Mouse (Mus musculus): ENCODE results near the gene Orai3.
"Not testable (repeated sequence)": the region's sequence is repeated elsewhere in the genome, so short reads cannot be mapped to it uniquely, and the experiment has no call there.

The Orai3 gene

DNA sequence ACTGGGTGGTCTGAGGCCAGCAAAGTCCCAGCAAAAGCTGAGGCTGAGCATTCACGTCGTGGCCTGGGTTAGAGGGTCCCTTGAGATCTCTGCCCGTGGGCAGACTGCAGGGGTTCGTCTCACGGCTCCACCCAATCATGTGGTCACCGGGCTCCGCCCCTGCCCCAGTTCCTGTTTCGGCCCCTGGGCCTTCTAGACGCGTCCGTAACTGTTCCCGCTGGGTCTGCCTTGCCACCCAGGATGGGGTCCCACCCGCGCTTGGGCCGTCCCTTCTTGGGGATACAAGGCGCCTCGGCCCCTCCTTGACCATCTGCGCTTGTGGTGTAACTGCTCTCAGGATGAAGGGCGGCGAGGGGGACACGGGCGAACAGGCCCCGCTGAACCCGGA is at the start of gene Orai3:
Gene Orai3, plus strand, starts transcription at position 165 of the 388 bp plus-strand sequence.
- H3K4me3 ChIP-seq (replicated peaks; ENCODE audit: low read length), result peak within 1 kb of the TSS; percentile 87
- no peak for TF ChIP-seq NANOG (IDR thresholded peaks at IDR 0.05; ENCODE audit: borderline replicate concordance, low read length)
- TF ChIP-seq POU5F1 (IDR thresholded peaks at IDR 0.05; ENCODE audit: borderline replicate concordance, low read length), result no peak
- TF ChIP-seq CTCF (conservative IDR thresholded peaks at IDR 0.05; ENCODE audit: low read length), result no peak
- H3K27me3 ChIP-seq (ENCODE audit: insufficient read depth, low read length), result no peaks in the 10 kb centered on the region
- peaks cover 85% of the 10 kb centered on the region for H3K4me1 ChIP-seq (replicated peaks; ENCODE audit: low read depth, low read length)
- peaks cover 50% of the 10 kb centered on the region for H3K36me3 ChIP-seq (ENCODE audit: insufficient read depth, low read length)
- no peaks in the 10 kb centered on the region for H3K9me3 ChIP-seq (ENCODE audit: low read length)

DNA sequence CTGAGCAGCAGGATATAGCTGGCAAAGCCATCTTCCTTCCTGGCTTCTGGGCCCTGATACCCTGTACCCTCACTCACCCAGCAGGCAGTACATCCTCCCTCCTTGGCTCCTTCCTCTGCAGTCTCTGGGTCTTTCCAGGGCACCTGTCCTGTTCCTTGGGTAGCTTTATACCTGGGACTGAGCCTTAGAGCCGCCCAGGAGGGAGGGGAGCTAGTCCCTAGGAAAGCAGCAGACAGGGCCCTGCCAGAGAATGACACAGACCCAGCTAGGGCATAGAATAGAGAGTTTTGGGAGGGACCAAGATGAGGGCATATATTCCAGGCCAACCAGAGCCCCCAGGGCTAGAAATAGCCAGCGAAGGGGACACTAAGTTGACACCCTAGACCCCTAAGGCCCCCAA is 44.1 kb upstream of the Orai3 start:
- Histone ChIP-seq H3K36me3 (ENCODE audit: insufficient read depth, low read length) (no peaks in the 10 kb centered on the region), H3K4me1 (replicated peaks; ENCODE audit: low read depth, low read length) (peaks cover 44% of the 10 kb centered on the region), H3K27me3 (ENCODE audit: insufficient read depth, low read length) (0 out of 2 replicates have a peak, but pooled peaks cover 4% of the 10 kb centered on the region), H3K4me3 (replicated peaks; ENCODE audit: low read length) (peak overlapping the region; percentile 26), H3K9me3 (ENCODE audit: low read length) (no peaks in the 10 kb centered on the region)
- TF ChIP-seq CTCF (conservative IDR thresholded peaks at IDR 0.05; ENCODE audit: low read length) (no peak), NANOG (IDR thresholded peaks at IDR 0.05; ENCODE audit: borderline replicate concordance, low read length) (no peak), POU5F1 (IDR thresholded peaks at IDR 0.05; ENCODE audit: borderline replicate concordance, low read length) (no peak)

DNA sequence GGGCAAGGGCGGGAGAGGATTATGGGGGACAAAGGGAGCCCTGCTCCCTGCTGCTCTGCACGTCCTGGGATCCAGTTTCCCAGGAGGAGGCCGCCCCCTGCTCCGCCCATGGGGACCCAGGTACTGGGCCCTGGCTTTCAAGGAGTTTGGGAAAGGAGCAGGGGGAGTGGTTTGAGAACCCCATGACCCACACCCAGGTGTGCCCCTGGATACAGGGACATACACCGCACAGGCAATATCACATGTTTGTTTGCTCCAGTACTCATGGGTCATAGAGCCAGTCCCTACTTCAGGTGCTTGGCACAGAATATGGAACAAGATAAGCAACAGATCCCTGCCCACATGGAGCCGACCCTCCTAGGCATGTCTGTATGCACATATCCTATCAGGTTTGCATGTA is 43.7 kb upstream of the Orai3 start:
- no peaks in the 10 kb centered on the region for H3K9me3 ChIP-seq (ENCODE audit: low read length)
- 0 out of 2 replicates have a peak, but pooled peaks cover 4% of the 10 kb centered on the region for H3K27me3 ChIP-seq (ENCODE audit: insufficient read depth, low read length)

DNA sequence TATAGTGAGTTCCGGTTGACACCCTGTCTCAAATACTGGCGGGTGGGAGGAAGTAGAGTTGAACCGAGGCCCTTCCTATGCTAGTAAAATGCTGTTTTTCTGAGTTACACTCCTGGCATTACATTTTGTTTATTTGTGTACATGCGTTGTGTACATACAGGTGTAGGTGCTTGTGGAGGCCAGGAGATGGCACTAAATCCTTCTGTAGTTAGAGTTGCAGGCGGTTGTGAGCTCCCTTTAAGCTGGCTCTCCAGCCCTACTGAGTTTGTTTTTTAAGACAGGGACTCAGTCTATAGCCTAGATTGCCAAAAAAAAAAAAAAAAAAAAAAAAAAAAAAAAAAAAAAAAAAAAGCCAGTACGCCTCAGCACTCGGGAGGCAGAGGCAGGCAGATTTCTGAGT is 41.7 kb upstream of the Orai3 start:
- H3K36me3 ChIP-seq (ENCODE audit: insufficient read depth, low read length), result no peaks in the 10 kb centered on the region
- no peak overlapping the region for H3K4me3 ChIP-seq (replicated peaks; ENCODE audit: low read length)

More for the DNA sequence above, 43.7 kb upstream of the Orai3 start:
- TF ChIP-seq CTCF (conservative IDR thresholded peaks at IDR 0.05; ENCODE audit: low read length) (no peak), NANOG (IDR thresholded peaks at IDR 0.05; ENCODE audit: borderline replicate concordance, low read length) (no peak), POU5F1 (IDR thresholded peaks at IDR 0.05; ENCODE audit: borderline replicate concordance, low read length) (no peak)
- peaks cover 44% of the 10 kb centered on the region for H3K4me1 ChIP-seq (replicated peaks; ENCODE audit: low read depth, low read length)
- H3K4me3 ChIP-seq (replicated peaks; ENCODE audit: low read length), result peak overlapping the region; percentile 26
- H3K36me3 ChIP-seq (ENCODE audit: insufficient read depth, low read length), result no peaks in the 10 kb centered on the region

DNA sequence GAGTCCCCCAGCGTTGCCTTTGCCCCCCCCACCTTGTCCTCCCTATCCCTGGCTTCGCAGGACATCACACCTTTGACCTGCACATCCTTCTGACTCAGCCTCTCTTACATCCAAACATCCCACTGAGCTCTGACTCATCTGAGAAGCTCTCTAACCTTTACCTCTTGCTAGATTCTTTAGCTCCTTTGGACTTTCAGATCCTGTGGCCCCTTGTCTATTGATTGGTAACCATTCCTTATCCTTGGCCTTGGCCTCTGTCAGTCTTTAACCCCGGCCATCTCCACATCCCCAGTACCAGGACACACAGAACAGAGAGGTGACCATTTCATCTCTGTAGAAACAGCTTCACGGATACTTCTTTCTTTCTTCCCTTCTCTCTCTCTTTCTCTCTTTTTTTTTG is 39.4 kb upstream of the Orai3 start:
- TF ChIP-seq NANOG (IDR thresholded peaks at IDR 0.05; ENCODE audit: borderline replicate concordance, low read length) (no peak), POU5F1 (IDR thresholded peaks at IDR 0.05; ENCODE audit: borderline replicate concordance, low read length) (no peak), CTCF (conservative IDR thresholded peaks at IDR 0.05; ENCODE audit: low read length) (no peak)
- Histone ChIP-seq H3K27me3 (ENCODE audit: insufficient read depth, low read length) (0 out of 2 replicates have a peak, but pooled peaks cover 8% of the 10 kb centered on the region), H3K4me3 (replicated peaks; ENCODE audit: low read length) (no peak overlapping the region), H3K36me3 (ENCODE audit: insufficient read depth, low read length) (no peaks in the 10 kb centered on the region), H3K9me3 (ENCODE audit: low read length) (no peaks in the 10 kb centered on the region), H3K4me1 (replicated peaks; ENCODE audit: low read depth, low read length) (peaks cover 25% of the 10 kb centered on the region)

More for the DNA sequence above, 41.7 kb upstream of the Orai3 start:
- peak; percentile 45 for TF ChIP-seq CTCF (conservative IDR thresholded peaks at IDR 0.05; ENCODE audit: low read length)
- no peak for TF ChIP-seq NANOG (IDR thresholded peaks at IDR 0.05; ENCODE audit: borderline replicate concordance, low read length)
- Histone ChIP-seq H3K4me1 (replicated peaks; ENCODE audit: low read depth, low read length) (peaks cover 44% of the 10 kb centered on the region), H3K9me3 (ENCODE audit: low read length) (no peaks in the 10 kb centered on the region), H3K27me3 (ENCODE audit: insufficient read depth, low read length) (0 out of 2 replicates have a peak, but pooled peaks cover 8% of the 10 kb centered on the region)

DNA sequence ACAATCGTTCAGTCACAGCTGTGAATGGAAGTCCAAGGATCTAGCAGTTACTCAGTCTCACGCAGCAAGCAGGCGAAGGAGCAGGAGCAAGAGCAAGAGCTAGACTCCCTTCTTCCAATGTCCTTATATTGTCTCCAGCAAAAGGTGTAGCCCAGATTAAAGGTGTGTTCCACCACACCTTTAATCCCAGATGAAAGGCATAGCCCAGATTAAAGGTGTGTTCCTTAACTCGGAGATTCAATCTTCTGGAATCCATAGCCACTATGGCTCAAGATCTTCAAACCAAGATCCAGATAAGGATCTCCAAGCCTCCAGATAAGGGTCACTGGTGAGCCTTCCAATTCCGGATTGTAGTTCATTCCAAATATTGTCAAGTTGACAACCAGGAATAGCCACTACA is 37.5 kb upstream of the Orai3 start, which contains the start of gene Ctf2:
Gene Ctf2, minus strand, starts transcription at position 101 of the 400 bp plus-strand sequence.
- not testable (repeated sequence) for H3K27me3 ChIP-seq (ENCODE audit: insufficient read depth, low read length); H3K4me1 ChIP-seq (replicated peaks; ENCODE audit: low read depth, low read length); H3K9me3 ChIP-seq (ENCODE audit: low read length); H3K4me3 ChIP-seq (replicated peaks; ENCODE audit: low read length); H3K36me3 ChIP-seq (ENCODE audit: insufficient read depth, low read length)

DNA sequence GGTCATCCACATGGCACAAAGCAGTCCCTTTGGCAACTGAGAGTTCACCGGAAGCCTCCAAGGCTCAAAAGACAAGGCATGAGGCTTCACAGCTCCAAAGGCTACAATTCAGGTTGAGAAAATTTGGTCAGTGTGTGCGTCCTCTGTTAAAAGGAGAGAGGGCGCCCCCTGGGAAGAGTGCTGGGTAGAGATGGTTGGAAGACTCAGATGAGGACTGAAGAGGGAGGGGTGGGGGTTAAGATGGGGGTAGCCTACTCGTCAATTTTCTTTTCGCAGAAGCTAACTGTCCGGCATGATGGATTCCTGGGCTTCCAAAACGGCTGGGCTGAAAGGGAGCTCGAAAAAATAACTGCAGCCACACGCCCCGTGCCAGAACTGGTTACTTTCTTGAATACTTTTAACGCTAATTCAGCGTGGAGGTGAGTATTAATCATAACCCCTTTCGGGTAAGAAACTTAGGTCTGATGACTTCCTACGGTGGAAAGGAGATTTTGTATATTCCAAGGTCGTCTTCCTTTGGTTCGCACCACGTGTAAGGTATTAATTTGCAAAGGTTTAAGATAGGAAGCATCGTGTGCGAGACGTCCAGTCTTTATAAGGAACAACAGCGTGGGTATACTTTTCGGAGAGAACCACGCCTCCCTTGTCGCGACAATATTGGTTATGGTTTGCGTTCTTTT is 25.1 kb upstream of the Orai3 start, which contains the start of gene Fbxl19:
Gene Fbxl19, plus strand, starts transcription at position 178 of the 680 bp plus-strand sequence.
- H3K36me3 ChIP-seq (ENCODE audit: insufficient read depth, low read length), result peaks cover 14% of the 10 kb centered on the region
- TF ChIP-seq NANOG (IDR thresholded peaks at IDR 0.05; ENCODE audit: borderline replicate concordance, low read length), result no peak
- peak; percentile 49 for TF ChIP-seq CTCF (conservative IDR thresholded peaks at IDR 0.05; ENCODE audit: low read length)
- no peaks in the 10 kb centered on the region for H3K27me3 ChIP-seq (ENCODE audit: insufficient read depth, low read length)
- H3K4me3 ChIP-seq (replicated peaks; ENCODE audit: low read length), result peak within 1 kb of the TSS; percentile 92
- H3K9me3 ChIP-seq (ENCODE audit: low read length), result no peaks in the 10 kb centered on the region
- peaks cover 61% of the 10 kb centered on the region for H3K4me1 ChIP-seq (replicated peaks; ENCODE audit: low read depth, low read length)

DNA sequence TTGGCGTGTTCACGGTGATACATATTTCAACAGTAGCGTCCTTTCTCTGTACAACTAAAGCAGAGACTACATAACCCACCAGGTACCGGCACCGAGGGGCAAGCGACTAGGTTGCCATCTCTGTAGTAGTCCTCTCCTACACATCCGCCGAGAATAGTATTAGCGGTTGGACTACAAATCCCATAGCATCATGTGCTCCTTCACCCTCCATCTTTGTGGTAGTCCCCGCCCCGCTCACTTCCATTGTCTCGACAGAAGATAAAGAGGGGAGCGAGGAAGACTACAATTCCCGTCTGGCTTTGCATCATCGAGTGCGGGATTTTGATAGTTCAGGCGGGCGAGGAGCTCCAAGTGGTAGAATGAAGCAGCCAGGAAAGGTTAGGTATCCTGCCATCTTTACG is 24.4 kb upstream of the Orai3 start:
- Histone ChIP-seq H3K4me3 (replicated peaks; ENCODE audit: low read length) (peak overlapping the region; percentile 92), H3K9me3 (ENCODE audit: low read length) (no peaks in the 10 kb centered on the region), H3K36me3 (ENCODE audit: insufficient read depth, low read length) (peaks cover 21% of the 10 kb centered on the region), H3K27me3 (ENCODE audit: insufficient read depth, low read length) (no peaks in the 10 kb centered on the region), H3K4me1 (replicated peaks; ENCODE audit: low read depth, low read length) (peaks cover 68% of the 10 kb centered on the region)
- no peak for TF ChIP-seq CTCF (conservative IDR thresholded peaks at IDR 0.05; ENCODE audit: low read length)
- TF ChIP-seq NANOG (IDR thresholded peaks at IDR 0.05; ENCODE audit: borderline replicate concordance, low read length), result no peak
- TF ChIP-seq POU5F1 (IDR thresholded peaks at IDR 0.05; ENCODE audit: borderline replicate concordance, low read length), result no peak
